Mouse (Mus musculus) embryo, embryonic 9.5 days (tissue): ENCODE data around the gene Chit1.

Source experiments
- DNase-seq: peaks from one replicate; pipeline ENCODE4 v3.0.0-alpha.2; 2017; ENCODE audit errors: extremely low spot score

The Chit1 gene

DNA sequence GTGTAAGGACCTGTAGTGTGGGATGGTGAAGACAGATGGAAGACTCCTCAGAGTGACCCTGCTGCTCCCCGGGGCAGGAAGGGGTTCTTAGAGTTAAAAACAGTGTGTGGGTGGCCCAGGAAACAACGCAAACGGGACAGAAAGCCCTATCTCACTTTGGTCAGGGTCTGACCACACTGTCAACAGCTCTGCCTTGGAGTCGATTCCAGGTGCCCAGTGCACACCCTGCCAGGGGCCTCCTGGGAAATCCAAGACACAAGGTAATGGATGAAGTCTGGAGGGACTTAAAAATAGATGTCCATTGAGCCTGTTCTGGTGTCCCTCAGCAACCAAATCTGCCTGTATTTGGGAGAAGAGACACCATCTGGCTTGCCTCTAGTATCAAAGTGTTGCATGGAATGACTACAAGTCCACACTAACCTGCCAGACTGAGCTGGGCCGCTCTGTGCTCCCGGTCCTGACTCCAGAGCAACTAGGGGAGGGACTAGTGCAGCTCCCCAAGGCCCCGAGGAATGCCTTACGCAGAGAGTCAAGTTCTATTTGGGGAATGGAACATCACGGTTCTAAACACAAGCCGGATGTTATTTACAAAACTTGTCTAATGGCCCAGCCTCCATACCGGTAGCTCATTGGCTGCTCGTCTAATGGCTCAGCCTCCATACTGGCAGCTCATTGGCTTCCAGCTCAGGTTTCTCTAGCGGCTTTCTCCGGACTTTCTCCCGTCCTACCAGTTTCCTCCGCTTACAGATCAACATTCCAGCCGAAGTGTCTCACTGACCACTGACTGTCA, 12.1 kb upstream of the Chit1 start:
- DNase-seq = peak; percentile 77

GRCm38 (mm10) chr1:134099516-134100235, 11.4 kb upstream of the Chit1 start:
- DNase-seq = no peak

GRCm38 (mm10) chr1:134100401-134100800, 10.6 kb upstream of the Chit1 start:
- DNase-seq = no peak

DNA sequence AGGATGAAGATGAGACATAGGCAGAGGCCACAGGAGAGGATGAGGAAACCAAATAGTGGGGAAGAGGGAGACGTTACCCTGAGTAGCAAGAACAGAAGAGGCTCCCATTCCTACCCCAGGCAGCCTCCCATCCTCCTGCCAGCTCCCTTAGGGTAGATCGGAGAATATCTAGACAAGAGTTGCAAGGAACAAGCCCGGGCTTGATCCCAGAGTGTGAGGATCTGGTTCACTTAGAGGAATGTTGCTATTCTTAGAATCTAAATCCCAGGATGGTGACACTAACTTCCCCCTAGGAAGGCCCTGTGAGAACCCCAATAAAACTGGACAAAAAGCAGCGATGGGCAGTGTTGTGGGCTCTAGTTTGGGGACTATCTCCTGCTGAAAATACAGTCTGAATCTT, 10.1 kb upstream of the Chit1 start:
- no peak for DNase-seq

DNA sequence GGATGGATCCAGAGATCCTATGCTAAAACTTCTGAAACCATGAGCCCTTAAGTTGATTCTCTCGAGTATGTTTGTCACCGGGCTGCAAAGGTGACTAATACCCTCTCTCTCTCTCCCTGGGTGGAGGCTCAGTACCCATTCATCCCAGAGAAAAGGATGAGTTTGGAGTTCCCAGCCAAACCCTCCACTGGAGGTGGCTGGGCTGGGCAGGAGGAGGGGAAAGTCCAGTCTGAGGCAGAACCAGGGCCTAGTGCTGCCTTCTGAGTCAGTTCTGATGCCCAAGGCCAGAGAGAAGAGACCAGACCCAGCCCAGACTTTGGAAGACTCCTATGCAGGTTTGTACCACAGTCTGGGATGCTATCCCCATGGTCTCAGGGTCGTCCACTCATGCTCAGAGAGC, 9.4 kb upstream of the Chit1 start:
- no peak for DNase-seq

DNA sequence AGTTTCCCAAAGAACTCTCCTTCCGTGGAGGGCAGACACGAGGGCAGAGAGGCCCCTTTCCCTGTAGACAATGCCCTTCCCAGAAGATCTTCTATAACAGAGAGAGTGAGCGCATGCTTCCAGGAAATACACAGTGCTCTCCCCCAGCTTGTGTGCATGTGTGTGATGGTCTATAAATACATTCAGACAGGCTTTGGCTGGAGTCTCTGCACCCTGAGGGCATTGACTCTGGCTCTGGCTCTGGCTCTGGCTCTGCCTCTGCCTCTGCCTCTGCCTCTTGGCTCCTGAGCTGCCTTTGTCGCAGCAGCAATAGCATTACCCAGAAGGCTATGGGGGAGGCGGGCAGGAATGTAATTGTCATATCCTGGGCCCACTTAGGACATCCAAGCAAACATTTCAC, 7.2 kb upstream of the Chit1 start:
- no peak for DNase-seq

DNA sequence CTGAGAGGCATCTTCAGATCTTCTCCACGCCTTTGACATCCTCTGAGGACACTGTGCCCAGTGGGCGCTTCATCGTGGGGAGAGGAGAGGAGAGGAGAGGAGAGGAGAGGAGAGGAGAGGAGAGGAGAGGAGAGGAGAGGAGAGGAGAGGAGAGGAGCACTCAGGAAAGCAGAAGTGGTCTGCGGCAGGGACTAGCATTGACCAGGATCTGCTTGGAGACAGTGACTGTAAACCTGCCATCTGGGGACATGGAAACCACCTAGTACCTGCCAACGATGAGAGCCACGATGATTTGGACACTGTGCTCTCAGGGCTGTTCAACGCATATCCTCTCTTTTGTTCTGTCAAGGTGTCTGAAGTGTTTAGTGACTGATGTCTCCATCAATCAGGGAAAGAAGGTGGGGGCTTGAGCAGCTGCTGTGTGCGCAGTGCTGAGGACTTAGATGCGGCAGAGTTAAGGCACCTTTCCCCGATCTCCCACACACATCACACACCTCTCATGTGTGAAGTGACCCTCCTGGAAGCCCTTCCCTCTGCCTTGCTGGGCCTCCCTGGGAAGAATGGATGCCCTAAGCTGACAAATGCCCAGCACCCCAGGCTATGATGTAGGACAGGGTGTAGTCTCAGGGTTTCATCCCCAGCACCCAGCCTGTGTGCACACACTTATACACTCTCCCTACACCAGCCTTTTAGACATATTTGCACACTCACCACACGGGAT, 5.8 kb upstream of the Chit1 start:
- DNase-seq = no peak

- no peak for DNase-seq
These were observed 5.1 kb upstream of the Chit1 start for GRCm38 (mm10) chr1:134105764-134106430.

- DNase-seq = peak; percentile 64
These were observed 4.3 kb upstream of the Chit1 start for GRCm38 (mm10) chr1:134106719-134107118.

DNA sequence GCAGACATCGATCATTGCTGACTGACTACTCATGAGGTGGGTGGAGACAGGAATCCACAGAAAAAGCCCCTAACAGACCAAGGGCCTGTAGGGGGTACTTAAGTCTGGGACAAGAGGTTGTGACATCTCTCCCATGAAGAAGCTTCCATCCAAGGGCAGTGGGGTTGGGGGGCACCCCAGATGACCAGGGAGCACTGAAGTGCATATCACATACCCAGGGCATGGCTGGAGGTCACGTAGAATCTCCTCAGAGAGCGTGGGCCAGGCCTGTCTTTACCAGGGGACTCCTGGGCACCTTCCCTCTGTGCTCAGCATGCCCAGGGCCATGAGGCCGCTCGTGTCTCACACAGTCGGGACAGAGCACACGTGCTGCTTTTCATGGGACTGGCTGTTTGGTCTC, 3.3 kb upstream of the Chit1 start:
- no peak for DNase-seq

GRCm38 (mm10) chr1:134110015-134110414, 1.0 kb upstream of the Chit1 start:
- DNase-seq = no peak

GRCm38 (mm10) chr1:134110449-134110848, 593 bp upstream of the Chit1 start:
- DNase-seq = no peak

- no peak for DNase-seq
These were observed 2.5 kb downstream of the Chit1 start for GRCm38 (mm10) chr1:134113560-134113959.

DNA sequence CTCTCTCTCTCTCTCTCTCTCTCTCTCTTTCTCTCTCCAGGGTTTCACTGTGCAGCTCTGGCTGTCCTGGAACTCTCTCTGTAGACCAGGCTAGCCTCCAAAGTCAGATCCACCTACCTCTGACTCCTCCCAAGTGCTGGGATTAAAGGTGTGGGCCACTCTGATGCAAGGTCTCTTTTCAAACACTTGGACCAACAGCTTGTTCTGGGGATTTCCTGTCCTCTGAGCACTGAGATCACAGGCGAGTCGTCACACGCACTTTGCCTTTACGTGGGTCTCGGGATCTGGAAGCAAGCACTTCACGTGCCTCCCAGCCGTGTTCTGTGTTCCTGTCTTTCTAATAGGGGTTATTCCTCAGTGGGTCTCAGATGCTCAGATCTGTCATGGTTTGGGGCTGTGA, 3.0 kb downstream of the Chit1 start:
- no peak for DNase-seq

- DNase-seq = no peak
These were observed 3.7 kb downstream of the Chit1 start for GRCm38 (mm10) chr1:134114730-134115129.

- no peak for DNase-seq
These were observed 4.4 kb downstream of the Chit1 start for GRCm38 (mm10) chr1:134115424-134115823.

GRCm38 (mm10) chr1:134117110-134117509, 6.1 kb downstream of the Chit1 start:
- DNase-seq = no peak

GRCm38 (mm10) chr1:134120179-134120578, 9.1 kb downstream of the Chit1 start:
- DNase-seq = peak; percentile 78

DNA sequence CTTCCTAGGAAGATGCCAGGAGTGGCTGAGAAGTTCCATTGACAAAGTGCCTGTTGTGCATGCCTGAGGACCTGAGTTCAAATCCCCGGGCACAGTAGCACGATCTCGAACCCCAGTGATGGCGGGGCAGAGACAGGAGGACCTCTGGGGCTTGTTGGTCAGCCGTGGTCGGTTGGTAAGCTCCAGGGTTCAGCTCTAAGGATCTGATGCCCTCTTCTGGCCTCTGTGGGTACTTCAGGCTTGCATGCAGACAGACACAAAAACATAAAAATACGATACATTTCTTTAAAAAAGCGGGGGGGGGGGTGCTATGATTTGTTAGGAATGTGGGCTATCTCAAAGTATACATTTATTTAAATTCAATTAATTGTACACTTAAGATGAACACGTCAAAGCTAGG, 11.2 kb downstream of the Chit1 start:
- DNase-seq = peak; percentile 28

- no peak for DNase-seq
These were observed 22.3 kb downstream of the Chit1 start for GRCm38 (mm10) chr1:134133316-134133715.

DNA sequence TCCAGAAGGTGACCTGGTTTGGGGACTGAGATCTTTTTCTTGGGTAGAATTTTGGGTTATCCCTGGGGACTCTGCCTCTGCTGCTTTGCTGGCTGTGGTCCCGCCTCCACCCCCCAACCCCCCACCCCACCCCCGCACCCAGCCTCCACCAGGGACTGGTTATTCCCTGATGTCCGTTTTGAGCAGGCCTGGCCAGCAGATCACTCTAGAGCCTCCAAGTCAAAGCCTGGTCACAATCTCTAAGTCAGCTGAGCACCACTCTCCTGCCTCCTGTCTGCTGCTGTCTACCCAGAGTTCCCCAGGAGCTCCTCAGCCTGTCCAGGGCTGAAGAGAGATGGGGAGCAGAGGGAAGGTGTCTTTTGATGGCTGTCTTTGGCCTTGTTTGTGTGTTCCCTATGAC, 25.3 kb downstream of the Chit1 start:
- DNase-seq = no peak

GRCm38 (mm10) chr1:134138424-134138823, 27.4 kb downstream of the Chit1 start:
- no peak for DNase-seq
